Mouse (Mus musculus) midbrain, embryonic 16.5 days (tissue): ENCODE results near the gene Ripor2. TPM values are rescaled to one million over a fixed set of nuclear protein-coding genes. Genes with fewer than 3 reads are reported as not detected.
A peak's percentile ranks its signal among the peaks of the same experiment; 100 is the strongest.

Experiments
- ATAC-seq: fragments of 200-750 bp; cut with Nextera tagmentation; 2 replicates; pipeline ENCODE4 v1.8.0; 2017; ENCODE audit warnings: moderate TSS enrichment
- H3K27ac ChIP-seq: fragments of 300-500 bp; sonication (generic); 2 replicates; pipeline ENCODE4 v1.5.1; 2014; ENCODE audit warnings: mild to moderate bottlenecking, low read length, mixed read lengths
- H3K27me3 ChIP-seq: fragments of 300-500 bp; sonication (generic); 2 replicates; pipeline ENCODE4 v1.6.1; 2014; ENCODE audit warnings: low read depth, low read length, mixed read lengths; ENCODE audit not compliant: control insufficient read depth, insufficient read depth
- H3K36me3 ChIP-seq: fragments of 300-500 bp; sonication (generic); 2 replicates; pipeline ENCODE4 v1.6.1; 2014; ENCODE audit warnings: mild to moderate bottlenecking, low read length, moderate library complexity, mixed read lengths; ENCODE audit not compliant: control insufficient read depth, insufficient read depth
- H3K4me1 ChIP-seq: fragments of 300-500 bp; sonication (generic); 2 replicates; pipeline ENCODE4 v1.6.1; 2014; ENCODE audit warnings: mild to moderate bottlenecking, low read length, mixed read lengths; ENCODE audit not compliant: control insufficient read depth, insufficient read depth
- H3K4me2 ChIP-seq: fragments of 300-500 bp; sonication (generic); 2 replicates; pipeline ENCODE4 v1.6.1; 2014; ENCODE audit warnings: mild to moderate bottlenecking, low read length, mixed read lengths
- H3K4me3 ChIP-seq: fragments of 300-500 bp; sonication (generic); 2 replicates; pipeline ENCODE4 v1.5.1; 2014; ENCODE audit warnings: low read depth, mild to moderate bottlenecking, low read length, moderate library complexity, mixed read lengths
- H3K9ac ChIP-seq: fragments of 300-500 bp; sonication (generic); 2 replicates; pipeline ENCODE4 v1.6.1; 2014; ENCODE audit warnings: low read depth, low read length, mixed read lengths
- H3K9me3 ChIP-seq: fragments of 300-500 bp; sonication (generic); replicated peaks from 2 replicates; pipeline ENCODE4 v1.6.1; 2014; ENCODE audit warnings: mild to moderate bottlenecking, low read length, mixed read lengths; ENCODE audit not compliant: control insufficient read depth, poor library complexity, severe bottlenecking
- WGBS: fragments of 180-500 bp; shearing (Covaris S2); extraction: QIAGEN DNeasy Blood & Tissue Kit; methylation state at CpG from one replicate; pipeline ENCODE4 v1.1.7; 2014; 5-methylcytosine and 5-hydroxymethylcytosine counted together
- polyA plus RNA-seq: library from polyadenylated mRNA; unstranded; fragments of >200 nt; fragmentation: Nextera tagmentation; extraction: Ambion mirVana; gene quantifications from 2 replicates; pipeline ENCODE4 v1.2.1, GENCODE M21; 2015

The Ripor2 gene
- polyA plus RNA-seq, 1 experiment from 2014 or later, result 33.8 TPM

DNA sequence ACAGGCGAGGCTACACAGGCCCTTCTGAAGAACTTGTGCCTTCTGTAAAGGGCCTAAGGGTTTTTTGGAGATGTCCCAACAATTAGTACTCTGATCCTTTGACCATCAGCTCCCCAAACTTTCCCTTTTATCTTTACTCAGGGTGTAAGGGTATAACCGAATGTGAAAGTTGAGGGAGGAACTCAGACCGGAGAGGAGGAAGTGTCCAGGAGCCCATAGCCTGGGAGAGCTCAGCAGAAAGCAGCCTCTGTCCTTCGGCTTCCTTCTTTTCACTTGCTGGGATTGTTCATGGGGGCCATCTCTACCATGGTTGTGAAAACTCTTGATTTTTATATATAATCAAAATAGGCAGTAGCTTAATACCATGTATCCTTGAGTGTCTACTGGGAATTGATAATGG is 116.8 kb downstream of the Ripor2 start:
- H3K27ac ChIP-seq, result no peak overlapping the region
- no peaks in the 10 kb centered on the region for H3K4me1 ChIP-seq
- 91% methylated on average over 4 of the region's 4 CpGs for WGBS
- peaks cover 34% of the 10 kb centered on the region for H3K36me3 ChIP-seq
- H3K4me3 ChIP-seq, result no peak overlapping the region
- no peak for ATAC-seq
- no peaks in the 10 kb centered on the region for H3K9me3 ChIP-seq
- H3K27me3 ChIP-seq, result no peaks in the 10 kb centered on the region
- H3K4me2 ChIP-seq, result no peak overlapping the region
- no peak overlapping the region for H3K9ac ChIP-seq

DNA sequence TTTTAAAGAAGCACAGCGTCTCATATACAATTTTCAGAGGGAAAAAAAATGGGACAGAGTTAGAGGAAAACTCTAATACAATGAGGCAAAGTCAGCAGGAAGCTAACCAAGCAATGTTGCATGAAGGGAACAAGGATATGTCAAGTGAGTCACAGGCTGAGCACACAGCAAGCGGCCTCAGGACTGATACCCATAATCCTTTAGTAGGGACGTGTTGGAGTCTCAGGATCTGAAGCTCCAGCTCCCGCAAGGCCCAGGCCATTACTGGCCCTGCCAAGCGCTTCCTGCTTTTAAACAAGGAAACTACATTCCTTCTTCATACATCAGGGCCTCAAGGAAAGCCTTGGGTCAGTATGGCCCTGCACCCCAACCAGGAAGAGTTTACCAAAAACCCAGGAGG is 120.1 kb downstream of the Ripor2 start:
- Histone ChIP-seq H3K4me1 (no peaks in the 10 kb centered on the region), H3K27ac (no peak overlapping the region), H3K9me3 (no peaks in the 10 kb centered on the region), H3K4me2 (no peak overlapping the region), H3K9ac (no peak overlapping the region), H3K27me3 (no peaks in the 10 kb centered on the region), H3K4me3 (no peak overlapping the region), H3K36me3 (peaks cover 18% of the 10 kb centered on the region)
- no peak for ATAC-seq
- 86% methylated on average over 5 of the region's 5 CpGs for WGBS

DNA sequence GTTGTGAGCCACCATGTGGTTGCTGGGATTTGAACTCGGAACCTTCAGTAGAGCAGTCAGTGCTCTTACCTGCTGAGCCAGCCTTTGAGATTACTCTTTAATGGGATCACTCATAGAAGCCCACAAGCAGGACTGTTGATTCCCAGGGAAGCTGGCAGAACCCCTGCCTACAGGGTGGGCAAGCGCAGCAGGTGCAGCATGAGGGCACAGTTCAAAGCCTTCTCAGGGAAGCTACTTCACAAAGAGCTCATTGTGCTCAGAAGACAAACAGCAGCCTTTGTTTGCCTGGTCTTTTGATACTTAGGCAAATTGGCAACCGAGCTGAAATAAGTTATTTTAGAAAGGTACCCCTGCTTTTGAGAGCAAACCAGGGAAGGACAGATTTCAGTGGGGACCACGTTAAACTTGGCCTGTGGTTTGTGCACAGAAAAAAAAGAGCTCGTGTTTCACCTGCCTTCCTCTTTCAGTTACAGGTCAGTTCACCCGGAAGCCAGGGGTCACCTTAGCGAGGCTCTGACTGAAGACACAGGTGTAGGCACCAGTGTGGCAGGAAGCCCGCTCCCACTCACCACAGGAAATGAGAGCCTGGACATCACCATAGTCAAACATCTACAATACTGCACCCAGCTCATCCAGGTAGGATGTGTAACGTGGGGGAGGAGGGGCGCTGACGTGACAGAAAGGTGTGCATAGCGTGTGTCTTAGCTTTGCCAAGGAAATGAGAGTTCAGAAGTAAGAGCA is 127.8 kb downstream of the Ripor2 start:
- peaks cover 3% of the 10 kb centered on the region for H3K36me3 ChIP-seq
- H3K4me3 ChIP-seq, result no peak overlapping the region
- H3K4me1 ChIP-seq, result no peaks in the 10 kb centered on the region
- H3K4me2 ChIP-seq, result no peak overlapping the region
- H3K27me3 ChIP-seq, result no peaks in the 10 kb centered on the region
- WGBS, result 65% methylated on average over 12 of the region's 12 CpGs
- no peak overlapping the region for H3K27ac ChIP-seq
- ATAC-seq, result no peak
- H3K9ac ChIP-seq, result no peak overlapping the region
- H3K9me3 ChIP-seq, result no peaks in the 10 kb centered on the region

DNA sequence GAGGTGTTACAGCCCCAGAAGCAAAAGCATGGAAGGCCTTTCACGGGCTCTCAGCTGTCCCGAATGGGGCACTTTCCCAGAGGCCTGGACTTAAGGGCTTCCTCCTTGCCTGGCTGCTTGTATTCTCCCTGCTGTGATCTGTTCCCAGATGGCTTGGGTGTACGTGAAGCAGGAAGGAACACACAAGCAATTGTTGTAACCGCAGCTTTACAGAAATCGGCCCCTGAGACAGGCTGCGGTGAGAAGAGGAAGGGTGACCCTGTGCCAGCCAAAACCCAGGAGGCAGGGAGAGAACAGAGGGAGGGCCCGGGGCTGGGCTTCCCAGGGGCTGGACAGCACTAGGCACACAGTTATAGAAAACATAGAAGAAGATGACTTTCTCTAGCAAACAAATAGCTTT is 129.0 kb downstream of the Ripor2 start:
- Histone ChIP-seq H3K9me3 (no peaks in the 10 kb centered on the region), H3K27me3 (no peaks in the 10 kb centered on the region), H3K4me3 (no peak overlapping the region), H3K4me1 (no peaks in the 10 kb centered on the region), H3K27ac (no peak overlapping the region), H3K9ac (no peak overlapping the region), H3K4me2 (no peak overlapping the region), H3K36me3 (peaks cover 5% of the 10 kb centered on the region)
- 63% methylated on average over 7 of the region's 7 CpGs for WGBS
- no peak for ATAC-seq

DNA sequence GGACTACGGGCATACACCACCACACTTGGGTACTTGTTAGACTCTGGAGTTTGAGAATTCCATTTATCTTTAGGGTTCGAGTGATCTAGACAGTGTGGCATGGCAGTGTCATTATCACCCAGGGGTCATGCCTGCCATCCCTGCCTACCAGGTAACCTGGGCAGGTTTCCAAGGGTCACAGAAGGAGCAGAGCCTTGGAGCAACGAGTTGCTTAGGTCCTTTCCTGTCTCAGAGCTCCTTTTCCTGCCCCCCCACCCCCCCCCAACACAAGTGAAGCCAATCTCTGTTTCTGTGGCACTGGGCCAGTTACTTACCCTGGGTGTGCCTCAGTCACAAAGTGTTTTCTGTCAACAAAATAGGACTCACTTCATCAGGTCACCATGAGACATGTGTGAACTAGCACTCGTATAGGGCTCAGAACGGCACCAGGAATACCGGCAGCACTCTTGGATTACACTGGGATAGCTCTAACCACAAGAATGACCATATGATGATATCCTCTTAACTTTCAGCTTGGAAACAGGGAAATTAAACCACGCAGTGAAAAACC is 130.7 kb downstream of the Ripor2 start:
- no peak overlapping the region for H3K9ac ChIP-seq
- ATAC-seq, result no peak
- H3K36me3 ChIP-seq, result peaks cover 6% of the 10 kb centered on the region
- H3K4me1 ChIP-seq, result no peaks in the 10 kb centered on the region
- no peak overlapping the region for H3K4me3 ChIP-seq
- H3K27me3 ChIP-seq, result no peaks in the 10 kb centered on the region
- no peaks in the 10 kb centered on the region for H3K9me3 ChIP-seq
- no peak overlapping the region for H3K4me2 ChIP-seq
- WGBS, result 91% methylated on average over 7 of the region's 7 CpGs
- H3K27ac ChIP-seq, result no peak overlapping the region

DNA sequence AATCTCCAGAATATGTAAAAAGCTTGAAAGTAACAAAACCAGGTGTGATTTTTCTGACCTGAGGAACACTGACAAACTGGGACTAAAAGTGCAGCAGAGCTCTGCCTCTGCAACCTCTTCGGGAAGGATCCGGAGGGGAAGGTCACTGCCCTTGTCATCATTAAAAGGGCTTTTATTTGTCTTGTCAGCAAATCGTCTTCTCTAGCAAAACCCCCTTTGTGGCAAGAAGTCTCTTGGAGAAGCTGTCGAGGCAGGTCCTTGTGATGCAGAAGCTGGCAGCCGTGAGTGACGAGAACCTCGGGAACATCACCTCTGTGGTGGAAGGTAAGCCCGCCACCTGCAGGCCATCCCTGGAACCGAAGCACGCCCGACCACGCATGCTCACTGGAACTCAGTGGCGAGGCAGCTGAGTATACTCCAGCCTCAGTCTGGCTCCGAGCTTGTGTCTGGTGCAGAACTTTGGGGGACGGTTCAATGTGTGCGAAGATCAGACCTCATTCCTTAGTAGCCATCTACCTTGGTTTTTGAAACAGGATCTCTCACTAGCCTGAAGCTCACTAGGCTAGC is 131.5 kb downstream of the Ripor2 start:
- no peaks in the 10 kb centered on the region for H3K27me3 ChIP-seq
- H3K36me3 ChIP-seq, result peaks cover 14% of the 10 kb centered on the region
- WGBS, result 8% methylated on average over 16 of the region's 16 CpGs
- no peak overlapping the region for H3K4me3 ChIP-seq
- H3K27ac ChIP-seq, result no peak overlapping the region
- no peaks in the 10 kb centered on the region for H3K4me1 ChIP-seq
- H3K9me3 ChIP-seq, result no peaks in the 10 kb centered on the region
- H3K4me2 ChIP-seq, result peak overlapping the region; percentile 24
- ATAC-seq, result peak; percentile 85
- H3K9ac ChIP-seq, result no peak overlapping the region

DNA sequence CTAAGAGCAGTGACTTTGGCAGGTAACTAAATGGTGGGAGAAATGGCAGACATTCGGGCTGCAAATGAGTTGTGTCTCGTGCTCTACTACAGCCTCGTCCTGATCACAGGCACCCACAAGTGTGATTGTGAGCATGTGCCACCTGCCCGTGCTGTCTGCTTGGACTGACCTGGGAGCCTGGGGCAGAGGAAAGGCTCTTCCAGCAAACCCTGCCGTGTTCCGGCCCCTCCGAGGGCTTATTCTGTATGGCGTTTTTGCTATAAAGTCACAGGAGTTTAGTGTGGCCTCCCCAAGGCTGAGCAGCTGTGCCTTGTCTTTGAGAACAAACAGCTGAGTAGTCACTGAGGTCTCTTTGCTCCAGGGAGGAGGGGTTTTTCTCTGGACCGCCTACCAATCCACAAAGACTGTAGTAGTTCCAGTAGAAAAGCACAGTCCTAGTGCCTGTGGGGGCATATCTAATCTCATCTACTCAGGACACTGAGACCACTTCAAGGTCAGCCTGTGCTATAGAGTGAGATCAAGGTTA is 132.4 kb downstream of the Ripor2 start:
- Histone ChIP-seq H3K9ac (no peak overlapping the region), H3K27ac (no peak overlapping the region), H3K36me3 (peaks cover 19% of the 10 kb centered on the region), H3K4me1 (no peaks in the 10 kb centered on the region), H3K27me3 (no peaks in the 10 kb centered on the region), H3K9me3 (no peaks in the 10 kb centered on the region), H3K4me2 (no peak overlapping the region), H3K4me3 (no peak overlapping the region)
- WGBS, result 72% methylated on average over 9 of the region's 9 CpGs
- ATAC-seq, result no peak

DNA sequence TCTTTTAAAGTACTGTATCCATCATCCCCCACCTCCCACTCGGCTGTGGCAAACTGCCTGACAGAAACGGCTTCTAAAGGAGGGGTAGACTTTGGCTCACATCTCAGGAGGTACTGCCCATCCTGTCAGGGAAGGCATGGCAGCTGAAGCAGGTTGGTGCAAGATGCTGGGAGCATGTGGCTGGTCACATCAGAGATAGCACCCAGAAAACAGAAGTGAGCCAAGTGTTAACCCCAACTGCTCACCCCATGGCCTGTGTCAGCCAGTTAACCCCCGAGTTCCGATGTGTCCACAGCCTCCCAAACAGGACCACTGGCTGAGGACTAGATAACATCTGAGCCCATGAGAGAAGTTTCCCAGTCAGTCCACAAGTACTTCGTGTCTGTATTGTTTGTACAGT is 133.6 kb downstream of the Ripor2 start:
- 56% methylated on average over 5 of the region's 5 CpGs for WGBS
- no peak for ATAC-seq
- peaks cover 19% of the 10 kb centered on the region for H3K36me3 ChIP-seq

DNA sequence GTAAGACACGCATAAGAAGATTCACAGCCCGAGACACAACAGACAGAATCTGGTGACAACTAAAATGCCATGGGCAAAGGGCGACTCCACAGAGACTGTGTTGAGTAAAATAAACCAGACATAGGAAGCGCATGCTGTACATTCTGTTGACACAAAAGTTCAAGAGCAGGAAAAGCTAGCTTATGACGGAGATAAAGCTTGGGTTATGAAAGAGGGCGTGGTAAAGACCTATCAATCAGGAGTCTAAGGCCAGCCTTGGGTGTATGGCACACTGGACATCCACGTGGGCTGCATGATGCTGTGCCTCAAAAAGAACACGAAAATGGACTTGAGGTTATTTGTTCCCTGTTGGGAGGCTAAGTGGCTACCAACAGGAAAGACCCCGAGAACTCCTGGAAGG is 134.5 kb downstream of the Ripor2 start:
- H3K36me3 ChIP-seq, result peaks cover 19% of the 10 kb centered on the region
- no peak overlapping the region for H3K4me3 ChIP-seq
- H3K4me2 ChIP-seq, result no peak overlapping the region
- no peak for ATAC-seq
- H3K9ac ChIP-seq, result no peak overlapping the region
- no peaks in the 10 kb centered on the region for H3K4me1 ChIP-seq
- H3K9me3 ChIP-seq, result no peaks in the 10 kb centered on the region
- no peaks in the 10 kb centered on the region for H3K27me3 ChIP-seq
- no peak overlapping the region for H3K27ac ChIP-seq
- WGBS, result 86% methylated on average over 9 of the region's 9 CpGs

More for the DNA sequence above, 133.6 kb downstream of the Ripor2 start:
- Histone ChIP-seq H3K9ac (no peak overlapping the region), H3K4me3 (no peak overlapping the region), H3K4me1 (no peaks in the 10 kb centered on the region), H3K27ac (no peak overlapping the region), H3K27me3 (no peaks in the 10 kb centered on the region), H3K9me3 (no peaks in the 10 kb centered on the region), H3K4me2 (no peak overlapping the region)
